Mouse (Mus musculus) liver, postnatal 0 days (tissue): ENCODE results near the gene Raver2.

Source experiments
- CTCF ChIP-seq: sonication (generic); IDR thresholded peaks from 2 replicates; pipeline ENCODE4 v1.5.1; 2016; ENCODE audit warnings: antibody characterized with exemption, low read depth
- EP300 ChIP-seq: IDR thresholded peaks from 2 replicates; pipeline ENCODE4 v1.6.1; 2016; ENCODE audit warnings: antibody characterized with exemption, low read depth, mild to moderate bottlenecking

GRCm38 (mm10) chr4:101068786-101069153 is at the start of gene Raver2:
- 0 out of 2 replicates have a peak, but pooled peaks have one; percentile 14 for TF ChIP-seq CTCF
- no peak for TF ChIP-seq EP300
